Mouse (Mus musculus) forebrain, embryonic 13.5 days (tissue): ENCODE measurements around the gene Nek6. TPM values are rescaled to one million over a fixed set of nuclear protein-coding genes. Genes with fewer than 3 reads are reported as not detected.

Experiments
- ATAC-seq: fragments of 200-750 bp; cut with Nextera tagmentation; 2 replicates; pipeline ENCODE4 v1.8.0; 2017
- H3K27ac ChIP-seq: fragments of 300-500 bp; sonication (generic); 2 replicates; pipeline ENCODE4 v1.5.1; 2015; ENCODE audit warnings: inconsistent platforms, mild to moderate bottlenecking, moderate library complexity
- H3K27me3 ChIP-seq: fragments of 300-500 bp; sonication (generic); 2 replicates; pipeline ENCODE4 v1.6.1; 2015; ENCODE audit warnings: mild to moderate bottlenecking, inconsistent platforms
- H3K36me3 ChIP-seq: fragments of 300-500 bp; sonication (generic); 2 replicates; pipeline ENCODE4 v1.6.1; 2015; ENCODE audit warnings: mild to moderate bottlenecking, inconsistent platforms; ENCODE audit not compliant: poor library complexity, severe bottlenecking
- H3K4me1 ChIP-seq: fragments of 300-500 bp; sonication (generic); 2 replicates; pipeline ENCODE4 v1.6.1; 2015; ENCODE audit warnings: inconsistent platforms
- H3K4me2 ChIP-seq: fragments of 300-500 bp; sonication (generic); 2 replicates; pipeline ENCODE4 v1.6.1; 2015; ENCODE audit warnings: inconsistent platforms, mild to moderate bottlenecking, moderate library complexity
- H3K4me3 ChIP-seq: fragments of 300-500 bp; sonication (generic); 2 replicates; pipeline ENCODE4 v1.5.1; 2015; ENCODE audit warnings: mild to moderate bottlenecking, inconsistent platforms
- H3K9ac ChIP-seq: fragments of 300-500 bp; sonication (generic); 2 replicates; pipeline ENCODE4 v1.6.1; 2015; ENCODE audit warnings: mild to moderate bottlenecking, inconsistent platforms
- H3K9me3 ChIP-seq: fragments of 300-500 bp; sonication (generic); replicated peaks from 2 replicates; pipeline ENCODE4 v1.6.1; 2016; ENCODE audit warnings: inconsistent platforms
- WGBS: fragments of 180-500 bp; shearing (Covaris S2); methylation state at CpG from one replicate; pipeline ENCODE4 v1.1.7; 2015; 5-methylcytosine and 5-hydroxymethylcytosine counted together
- polyA plus RNA-seq: library from polyadenylated mRNA; unstranded; fragments of >200 nt; fragmentation: Nextera tagmentation; extraction: Ambion mirVana; gene quantifications from 2 replicates; pipeline ENCODE4 v1.2.1, GENCODE M21; 2015

The Nek6 gene
- polyA plus RNA-seq, 1 experiment from 2014 or later: 122 TPM

GRCm38 (mm10) chr2:38512308-38513182 lies 1.1 kb downstream of the Nek6 start:
- peak; percentile 6; the same call in 1 of the 2 replicates for ATAC-seq
- 3% methylated on average over 16 of the region's 16 CpGs for WGBS
- Histone ChIP-seq H3K4me1 (peaks cover 56% of the 10 kb centered on the region), H3K36me3 (no peaks in the 10 kb centered on the region), H3K27ac (peak overlapping the region; percentile 77), H3K4me3 (peak overlapping the region; percentile 84), H3K9me3 (no peaks in the 10 kb centered on the region), H3K27me3 (no peaks in the 10 kb centered on the region), H3K9ac (peak overlapping the region; percentile 92), H3K4me2 (peak overlapping the region; percentile 70)

- Histone ChIP-seq H3K4me1 (peaks cover 56% of the 10 kb centered on the region), H3K9ac (peak overlapping the region; percentile 92)
- ATAC-seq: no peak
Observed at GRCm38 (mm10) chr2:38513183-38513529, 1.7 kb downstream of the Nek6 start.

GRCm38 (mm10) chr2:38514411-38514810 lies 3.0 kb downstream of the Nek6 start:
- H3K4me3 ChIP-seq: no peak overlapping the region
- H3K27me3 ChIP-seq: no peaks in the 10 kb centered on the region
- no peak for ATAC-seq
- 0 out of 2 replicates have a peak overlapping the region, but pooled peaks have one; percentile 28 for H3K9ac ChIP-seq
- H3K4me1 ChIP-seq: peaks cover 63% of the 10 kb centered on the region
- H3K27ac ChIP-seq: 0 out of 2 replicates have a peak overlapping the region, but pooled peaks have one; percentile 12
- no peaks in the 10 kb centered on the region for H3K9me3 ChIP-seq
- 67% methylated on average over 7 of the region's 7 CpGs for WGBS
- H3K36me3 ChIP-seq: 0 out of 2 replicates have a peak, but pooled peaks cover 4% of the 10 kb centered on the region
- peak overlapping the region; percentile 37 for H3K4me2 ChIP-seq

More at GRCm38 (mm10) chr2:38513183-38513529, 1.7 kb downstream of the Nek6 start:
- Histone ChIP-seq H3K27me3 (no peaks in the 10 kb centered on the region), H3K9me3 (no peaks in the 10 kb centered on the region), H3K36me3 (0 out of 2 replicates have a peak, but pooled peaks cover 4% of the 10 kb centered on the region), H3K27ac (peak overlapping the region; percentile 77), H3K4me2 (peak overlapping the region; percentile 70), H3K4me3 (peak overlapping the region; percentile 84)
- 53% methylated on average over 2 of the region's 2 CpGs for WGBS

GRCm38 (mm10) chr2:38515446-38515845 lies 4.0 kb downstream of the Nek6 start:
- H3K36me3 ChIP-seq: 0 out of 2 replicates have a peak, but pooled peaks cover 4% of the 10 kb centered on the region
- WGBS: 4% methylated on average over 6 of the region's 6 CpGs
- no peak overlapping the region for H3K4me3 ChIP-seq
- peaks cover 73% of the 10 kb centered on the region for H3K4me1 ChIP-seq
- H3K27me3 ChIP-seq: no peaks in the 10 kb centered on the region
- peak overlapping the region; percentile 59 for H3K27ac ChIP-seq
- no peaks in the 10 kb centered on the region for H3K9me3 ChIP-seq
- H3K9ac ChIP-seq: no peak overlapping the region
- peak; percentile 41 for ATAC-seq
- H3K4me2 ChIP-seq: peak overlapping the region; percentile 37

- Histone ChIP-seq H3K4me1 (peaks cover 81% of the 10 kb centered on the region), H3K27me3 (no peaks in the 10 kb centered on the region), H3K36me3 (0 out of 2 replicates have a peak, but pooled peaks cover 4% of the 10 kb centered on the region), H3K4me3 (no peak overlapping the region), H3K27ac (peak overlapping the region; percentile 44), H3K4me2 (no peak overlapping the region), H3K9ac (no peak overlapping the region), H3K9me3 (no peaks in the 10 kb centered on the region)
- WGBS: 72% methylated on average over 3 of the region's 3 CpGs
- no peak for ATAC-seq
Observed at GRCm38 (mm10) chr2:38516471-38516870, 5.0 kb downstream of the Nek6 start.

GRCm38 (mm10) chr2:38517045-38517444 lies 5.6 kb downstream of the Nek6 start:
- Histone ChIP-seq H3K27me3 (no peaks in the 10 kb centered on the region), H3K4me3 (no peak overlapping the region), H3K4me1 (peaks cover 85% of the 10 kb centered on the region), H3K27ac (peak overlapping the region; percentile 44), H3K4me2 (no peak overlapping the region), H3K36me3 (0 out of 2 replicates have a peak, but pooled peaks cover 4% of the 10 kb centered on the region), H3K9ac (no peak overlapping the region), H3K9me3 (no peaks in the 10 kb centered on the region)
- no peak for ATAC-seq
- WGBS: 57% methylated on average over 6 of the region's 6 CpGs

GRCm38 (mm10) chr2:38518719-38519118 lies 7.3 kb downstream of the Nek6 start:
- WGBS: 99% methylated on average over 5 of the region's 5 CpGs
- no peak for ATAC-seq
- no peaks in the 10 kb centered on the region for H3K9me3 ChIP-seq
- H3K27ac ChIP-seq: no peak overlapping the region
- H3K4me3 ChIP-seq: no peak overlapping the region
- peaks cover 76% of the 10 kb centered on the region for H3K4me1 ChIP-seq
- no peak overlapping the region for H3K4me2 ChIP-seq
- 0 out of 2 replicates have a peak, but pooled peaks cover 4% of the 10 kb centered on the region for H3K36me3 ChIP-seq
- no peaks in the 10 kb centered on the region for H3K27me3 ChIP-seq
- no peak overlapping the region for H3K9ac ChIP-seq

GRCm38 (mm10) chr2:38519934-38520333 lies 8.5 kb downstream of the Nek6 start:
- H3K27me3 ChIP-seq: no peaks in the 10 kb centered on the region
- ATAC-seq: no peak
- WGBS: 55% methylated on average over 11 of the region's 11 CpGs
- peak overlapping the region; percentile 51 for H3K27ac ChIP-seq
- 0 out of 2 replicates have a peak, but pooled peaks cover 4% of the 10 kb centered on the region for H3K36me3 ChIP-seq
- no peak overlapping the region for H3K4me3 ChIP-seq
- H3K9me3 ChIP-seq: no peaks in the 10 kb centered on the region
- peak overlapping the region; percentile 14; the same call in 1 of the 2 replicates for H3K4me2 ChIP-seq
- peaks cover 64% of the 10 kb centered on the region for H3K4me1 ChIP-seq
- 0 out of 2 replicates have a peak overlapping the region, but pooled peaks have one; percentile 26 for H3K9ac ChIP-seq

- H3K4me1 ChIP-seq: peaks cover 52% of the 10 kb centered on the region
- WGBS: 84% methylated on average over 12 of the region's 12 CpGs
- H3K36me3 ChIP-seq: 0 out of 2 replicates have a peak, but pooled peaks cover 9% of the 10 kb centered on the region
- no peak overlapping the region for H3K27ac ChIP-seq
- H3K9ac ChIP-seq: no peak overlapping the region
- no peak; the same call in 1 of the 2 replicates for ATAC-seq
- H3K4me2 ChIP-seq: no peak overlapping the region
- no peaks in the 10 kb centered on the region for H3K9me3 ChIP-seq
- H3K4me3 ChIP-seq: no peak overlapping the region
- no peaks in the 10 kb centered on the region for H3K27me3 ChIP-seq
Observed at GRCm38 (mm10) chr2:38521618-38522017, 10.2 kb downstream of the Nek6 start.

- WGBS: 77% methylated on average over 2 of the region's 2 CpGs
- peaks cover 46% of the 10 kb centered on the region for H3K4me1 ChIP-seq
- no peak overlapping the region for H3K9ac ChIP-seq
- no peak overlapping the region for H3K4me3 ChIP-seq
- no peaks in the 10 kb centered on the region for H3K27me3 ChIP-seq
- no peak overlapping the region for H3K27ac ChIP-seq
- no peaks in the 10 kb centered on the region for H3K9me3 ChIP-seq
- H3K36me3 ChIP-seq: 0 out of 2 replicates have a peak, but pooled peaks cover 9% of the 10 kb centered on the region
- no peak for ATAC-seq
- no peak overlapping the region for H3K4me2 ChIP-seq
Observed at GRCm38 (mm10) chr2:38522354-38522753, 10.9 kb downstream of the Nek6 start.

GRCm38 (mm10) chr2:38523781-38524445 lies 12.5 kb downstream of the Nek6 start:
- Histone ChIP-seq H3K4me1 (peaks cover 40% of the 10 kb centered on the region), H3K4me3 (no peak overlapping the region), H3K4me2 (no peak overlapping the region), H3K9ac (no peak overlapping the region), H3K27me3 (no peaks in the 10 kb centered on the region), H3K36me3 (0 out of 2 replicates have a peak, but pooled peaks cover 5% of the 10 kb centered on the region), H3K9me3 (no peaks in the 10 kb centered on the region), H3K27ac (no peak overlapping the region)
- WGBS: 87% methylated on average over 10 of the region's 10 CpGs
- no peak for ATAC-seq

- ATAC-seq: no peak
- WGBS: 91% methylated on average over 3 of the region's 3 CpGs
Observed at GRCm38 (mm10) chr2:38525034-38525433, 13.6 kb downstream of the Nek6 start.

More at GRCm38 (mm10) chr2:38525034-38525433, 13.6 kb downstream of the Nek6 start:
- no peak overlapping the region for H3K4me3 ChIP-seq
- H3K4me1 ChIP-seq: peaks cover 44% of the 10 kb centered on the region
- no peaks in the 10 kb centered on the region for H3K9me3 ChIP-seq
- 0 out of 2 replicates have a peak, but pooled peaks cover 5% of the 10 kb centered on the region for H3K36me3 ChIP-seq
- H3K27ac ChIP-seq: no peak overlapping the region
- no peak overlapping the region for H3K9ac ChIP-seq
- H3K27me3 ChIP-seq: no peaks in the 10 kb centered on the region
- H3K4me2 ChIP-seq: no peak overlapping the region
